Mouse (Mus musculus): ENCODE results near the gene Pkig.

DNA sequence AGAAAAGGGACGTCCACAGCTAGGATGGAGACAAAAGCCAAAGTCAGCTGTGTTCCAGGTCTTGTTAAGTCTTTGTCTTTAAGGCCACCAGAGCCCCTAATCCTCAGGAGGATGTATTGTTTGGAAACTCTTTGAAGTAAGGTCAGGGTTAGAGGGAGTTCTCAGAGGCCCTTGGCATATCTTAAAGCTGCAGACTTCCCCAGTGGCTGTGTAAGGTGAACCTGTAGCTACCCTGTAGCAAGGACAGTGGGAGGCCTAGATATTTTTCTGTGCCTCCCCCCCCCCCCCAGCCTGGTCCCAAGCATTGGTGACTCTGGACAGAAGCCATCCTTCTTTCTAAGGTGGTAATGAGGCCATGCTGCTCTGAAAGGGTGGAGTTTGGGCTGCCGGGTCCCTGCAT, 38.6 kb downstream of the Pkig start:
- no peak for TF ChIP-seq HCFC1 (IDR thresholded peaks at IDR 0.05; ENCODE audit: low read depth, low read length)
- no peak for TF ChIP-seq PAX5 (IDR thresholded peaks at IDR 0.05; ENCODE audit: low read length)
- no peak for TF ChIP-seq CTCF (conservative IDR thresholded peaks at IDR 0.05 in 1 of 2, IDR thresholded peaks at IDR 0.05 in 1 of 2; ENCODE audit: low read depth in 2 of 2, low read length in 2 of 2)
- no peak for TF ChIP-seq USF1 (IDR thresholded peaks at IDR 0.05; ENCODE audit: low read depth, low read length)
- TF ChIP-seq MAX (IDR thresholded peaks at IDR 0.05; ENCODE audit: low read length) = no peak
- TF ChIP-seq POLR2A (IDR thresholded peaks at IDR 0.05; ENCODE audit: low read depth, low read length) = 0 out of 2 replicates have a peak, but pooled peaks have one; percentile 26
- TF ChIP-seq ELF1 (IDR thresholded peaks at IDR 0.05; ENCODE audit: low read depth, low read length) = no peak
- TF ChIP-seq E2F4 (IDR thresholded peaks at IDR 0.05; ENCODE audit: insufficient replicate concordance, low read depth, low read length) = no peak
- no peak for TF ChIP-seq MAZ (IDR thresholded peaks at IDR 0.05; ENCODE audit: low read depth, low read length)
- no peak for TF ChIP-seq TCF12 (IDR thresholded peaks at IDR 0.05; ENCODE audit: low read depth, low read length)
- TF ChIP-seq MAFK (IDR thresholded peaks at IDR 0.05; ENCODE audit: insufficient replicate concordance, low read length) = no peak
- TF ChIP-seq ZKSCAN1 (IDR thresholded peaks at IDR 0.05; ENCODE audit: borderline replicate concordance, low read depth, low read length) = no peak
- TF ChIP-seq EP300 (IDR thresholded peaks at IDR 0.05; ENCODE audit: low read length) = no peak
- TF ChIP-seq MXI1 (IDR thresholded peaks at IDR 0.05; ENCODE audit: low read depth, low read length) = no peak

Measured in CH12.LX (cell line).